Mouse (Mus musculus): ENCODE measurements at regions not wholly inside any gene's neighbourhood (a gene's known extent, or its start where the extent isn't known, plus 50 kb on each side); places are given as distances from the start of the nearest gene placed in this dataset.

- no peak for DNase-seq (ENCODE audit: extremely low spot score, low read depth, low spot score)
These were observed 828.7 kb upstream of the Adgrl2 start for GRCm38 (mm10) chr3:149819081-149819480.

- DNase-seq (ENCODE audit: extremely low spot score, low read depth, low spot score) = no peak
These were observed 820.7 kb upstream of the Adgrl2 start for GRCm38 (mm10) chr3:149811036-149811435.

- no peak for DNase-seq (ENCODE audit: extremely low spot score, low read depth, low spot score)
These were observed 815.0 kb upstream of the Adgrl2 start for GRCm38 (mm10) chr3:149805345-149805744.

DNA sequence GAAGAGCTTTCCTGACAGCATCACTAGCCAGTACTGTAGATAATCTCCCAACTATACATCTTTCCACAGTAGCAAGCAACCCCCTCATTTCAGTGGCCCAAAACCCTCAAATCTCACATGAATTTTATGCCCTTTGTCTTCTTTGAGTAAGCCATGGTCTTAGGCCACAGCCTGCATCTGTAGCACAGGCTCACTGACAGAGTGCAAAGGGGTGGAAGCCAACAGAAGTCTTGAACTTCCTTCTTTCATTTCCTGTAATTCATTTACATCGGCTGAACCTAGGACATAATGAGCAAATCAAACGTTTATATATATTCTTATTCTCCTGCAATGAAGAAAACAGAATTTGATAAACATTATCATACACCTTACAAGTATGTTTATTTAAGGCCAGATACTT, 805.8 kb upstream of the Adgrl2 start:
- no peak for DNase-seq (ENCODE audit: extremely low spot score, low read depth, low spot score)

GRCm38 (mm10) chr3:149791593-149791992, 801.2 kb upstream of the Adgrl2 start:
- no peak for DNase-seq (ENCODE audit: extremely low spot score, low read depth, low spot score)

GRCm38 (mm10) chr3:149786096-149786495, 795.7 kb upstream of the Adgrl2 start:
- DNase-seq (ENCODE audit: extremely low spot score, low read depth, low spot score) = no peak

- DNase-seq (ENCODE audit: extremely low spot score, low read depth, low spot score) = no peak
These were observed 793.7 kb upstream of the Adgrl2 start for GRCm38 (mm10) chr3:149783903-149784608.

DNA sequence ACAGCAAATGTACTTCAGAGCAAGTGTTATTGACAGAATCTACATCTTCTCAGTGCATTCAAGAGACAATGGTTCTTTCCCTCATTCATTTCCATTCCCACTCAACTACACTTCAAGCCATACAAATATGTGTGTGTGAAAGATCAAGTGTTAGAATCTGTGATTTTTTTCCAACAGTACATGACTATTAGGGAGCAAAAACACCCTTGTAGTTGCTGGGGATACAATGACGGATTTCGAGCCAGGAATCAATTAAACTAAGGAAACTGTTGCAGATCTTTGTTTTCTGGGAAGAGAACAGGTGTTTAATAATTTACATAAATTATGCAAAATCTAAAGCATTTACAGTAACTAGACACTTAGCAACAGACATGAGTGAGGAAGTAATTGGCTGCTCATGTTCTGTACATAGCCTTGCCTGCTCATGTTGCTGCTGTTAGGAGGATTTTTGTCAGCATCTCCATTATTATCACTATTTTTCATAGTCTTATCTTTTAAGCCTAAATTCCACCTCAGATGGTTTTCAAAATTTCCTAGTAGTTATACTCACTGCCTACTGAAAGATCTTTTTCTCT, 777.6 kb upstream of the Adgrl2 start:
- DNase-seq (ENCODE audit: extremely low spot score, low read depth, low spot score) = no peak

GRCm38 (mm10) chr3:149761245-149761644, 770.9 kb upstream of the Adgrl2 start:
- peak; percentile 60 for DNase-seq (ENCODE audit: extremely low spot score, low read depth, low spot score)

DNA sequence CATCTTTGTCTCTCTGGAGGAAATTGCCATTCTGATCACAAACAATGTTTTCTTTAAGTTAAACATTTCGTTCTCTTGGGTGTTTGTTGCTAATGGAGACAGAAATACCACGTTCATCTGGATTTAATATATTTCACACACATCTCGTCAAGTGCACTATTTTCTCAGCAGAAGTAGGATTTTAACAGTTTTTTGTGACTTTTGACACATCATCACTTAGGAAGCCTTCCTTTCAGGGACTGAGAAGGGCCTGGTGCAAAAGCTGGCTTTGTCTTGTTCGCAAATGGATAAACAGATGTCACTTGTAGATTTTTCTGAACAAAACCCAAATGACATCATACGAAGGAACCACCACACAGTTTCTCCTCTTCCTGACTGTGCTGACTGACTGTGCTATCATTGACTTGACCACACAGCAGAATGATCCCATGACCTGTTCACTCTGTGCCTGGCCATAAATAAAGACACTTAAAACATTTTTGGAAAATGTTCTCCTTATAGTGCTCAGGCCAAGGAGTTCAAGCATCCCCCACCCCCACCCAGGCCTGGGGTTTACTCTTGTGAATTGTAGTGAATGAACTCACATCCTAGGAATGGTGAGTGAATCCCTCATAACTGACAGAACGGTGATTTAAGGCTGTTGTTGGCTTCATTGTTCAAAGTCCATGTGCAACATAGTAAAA, 767.7 kb upstream of the Adgrl2 start:
- no peak for DNase-seq (ENCODE audit: extremely low spot score, low read depth, low spot score)

DNA sequence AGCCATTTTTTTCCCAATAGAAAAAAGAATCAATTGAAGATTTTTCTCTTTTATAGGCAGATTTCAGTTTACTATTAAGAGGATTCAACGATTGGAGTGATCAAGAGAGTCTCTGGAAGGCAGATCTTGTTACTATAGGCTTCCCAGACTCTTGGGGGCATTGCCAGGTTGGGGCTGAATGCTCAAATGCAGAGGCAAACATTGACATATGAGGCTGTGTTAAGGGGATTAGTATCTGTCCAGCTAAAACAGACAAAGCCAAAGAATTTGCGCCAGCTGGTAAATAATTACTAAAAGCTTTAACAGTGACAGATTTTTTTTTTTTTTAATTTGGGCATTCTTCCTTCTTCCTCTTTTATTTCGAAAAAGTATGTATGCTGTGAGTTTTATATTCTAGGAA, 745.7 kb upstream of the Adgrl2 start:
- DNase-seq (ENCODE audit: extremely low spot score, low read depth, low spot score) = no peak

DNA sequence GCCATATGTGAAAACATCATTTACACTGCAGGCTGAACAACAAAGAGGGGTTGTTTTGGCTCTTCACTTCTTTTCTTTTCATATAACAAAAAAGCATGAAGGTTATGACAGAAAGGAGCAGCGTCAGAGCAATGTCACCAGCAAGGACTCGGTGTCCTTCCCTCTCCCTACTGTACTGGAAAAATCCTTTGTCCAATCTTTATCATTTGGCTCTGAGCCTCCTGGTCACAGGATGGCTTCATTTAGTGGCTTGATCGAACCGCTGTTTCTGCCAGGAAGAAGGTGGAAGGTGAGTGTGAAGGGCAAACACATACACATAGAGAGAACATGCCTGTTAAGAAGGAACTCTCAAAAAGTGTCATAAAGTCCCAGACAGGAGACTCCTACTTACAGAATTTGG, 735.9 kb upstream of the Adgrl2 start:
- DNase-seq (ENCODE audit: extremely low spot score, low read depth, low spot score) = no peak

DNA sequence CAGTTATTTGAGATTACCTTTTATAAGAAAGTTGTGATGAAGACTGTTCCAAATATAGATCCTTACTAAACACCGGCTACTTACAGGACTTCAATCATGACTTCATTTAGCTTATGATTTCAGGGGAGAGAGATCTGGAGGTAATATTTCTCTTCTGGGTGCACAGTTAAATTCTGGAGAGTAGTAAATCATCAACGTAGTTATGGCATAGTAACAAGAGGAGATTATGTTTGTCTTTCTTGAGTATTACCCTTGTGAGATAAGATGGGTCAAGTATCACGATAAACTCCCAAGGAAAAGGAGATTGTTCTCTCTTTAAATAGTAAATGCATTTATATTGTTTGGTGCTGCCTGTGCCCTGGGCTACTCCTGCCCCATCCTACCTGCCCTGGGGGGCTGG, 734.5 kb upstream of the Adgrl2 start:
- no peak for DNase-seq (ENCODE audit: extremely low spot score, low read depth, low spot score)

- DNase-seq (ENCODE audit: extremely low spot score, low read depth, low spot score) = no peak
These were observed 731.5 kb upstream of the Adgrl2 start for GRCm38 (mm10) chr3:149721832-149722231.

DNA sequence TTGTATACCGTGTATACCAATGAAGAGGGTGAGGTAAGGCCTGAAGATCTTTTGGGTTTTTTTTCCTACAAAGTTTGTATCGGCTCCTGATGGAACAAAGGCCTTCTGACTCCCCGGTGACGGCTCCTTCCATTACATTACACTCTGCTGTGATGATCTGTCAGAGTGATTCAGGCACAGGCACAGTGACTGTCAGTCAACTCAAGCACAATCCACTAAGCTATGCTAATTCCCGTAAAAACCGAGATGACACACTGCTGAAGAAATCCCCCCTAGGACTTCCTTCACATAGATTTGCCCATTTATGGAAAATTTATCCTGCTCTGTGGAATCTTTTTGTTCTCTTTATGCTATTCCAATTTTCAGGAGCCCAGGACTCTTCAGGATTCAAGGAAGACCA, 730.0 kb upstream of the Adgrl2 start:
- no peak for DNase-seq (ENCODE audit: extremely low spot score, low read depth, low spot score)

GRCm38 (mm10) chr3:149705724-149706123, 715.4 kb upstream of the Adgrl2 start:
- no peak for DNase-seq (ENCODE audit: extremely low spot score, low read depth, low spot score)

- DNase-seq (ENCODE audit: extremely low spot score, low read depth, low spot score) = no peak
These were observed 715.0 kb upstream of the Adgrl2 start for GRCm38 (mm10) chr3:149705322-149705721.

DNA sequence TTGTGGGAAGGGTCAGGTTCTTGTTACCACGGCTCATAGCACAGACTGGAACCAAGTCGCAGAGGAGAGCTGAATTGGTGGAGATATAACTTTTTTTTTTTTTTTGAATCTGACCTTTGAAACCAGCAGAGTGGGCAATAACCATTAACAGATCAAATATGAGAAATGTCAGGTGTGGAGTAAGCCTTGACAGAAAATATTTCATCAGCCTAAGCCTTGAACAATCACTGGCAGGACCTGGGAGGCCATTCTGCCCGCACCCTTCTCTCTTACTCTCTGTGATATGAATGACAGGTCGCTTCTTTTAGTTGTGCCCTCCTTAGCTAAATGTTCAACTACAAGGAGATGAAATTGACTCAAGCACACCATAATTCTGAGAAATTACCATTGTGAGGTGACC, 714.1 kb upstream of the Adgrl2 start:
- DNase-seq (ENCODE audit: extremely low spot score, low read depth, low spot score) = no peak

DNA sequence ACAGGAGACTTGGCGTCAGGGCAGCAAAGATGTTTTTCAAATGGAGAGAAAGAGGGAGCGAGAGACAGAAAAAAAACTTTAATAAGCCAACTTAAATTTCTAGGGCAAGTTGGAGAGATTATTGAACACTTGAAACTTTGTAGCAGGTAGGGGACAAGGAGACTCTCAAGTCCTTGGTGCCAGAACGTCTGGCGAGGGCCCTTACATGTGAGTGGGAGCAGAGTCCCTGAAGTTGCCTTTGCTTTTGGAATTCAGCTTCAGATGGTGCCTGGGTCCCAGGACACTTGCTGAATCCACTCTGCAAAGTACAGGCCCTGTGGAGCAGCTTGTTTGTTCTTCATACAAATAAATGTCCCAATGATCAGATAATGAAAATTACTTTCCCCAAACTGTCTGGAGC, 693.2 kb upstream of the Adgrl2 start:
- no peak for DNase-seq (ENCODE audit: extremely low spot score, low read depth, low spot score)

GRCm38 (mm10) chr3:149682246-149682645, 691.9 kb upstream of the Adgrl2 start:
- no peak for DNase-seq (ENCODE audit: extremely low spot score, low read depth, low spot score)

- no peak for DNase-seq (ENCODE audit: extremely low spot score, low read depth, low spot score)
These were observed 683.6 kb upstream of the Adgrl2 start for GRCm38 (mm10) chr3:149673926-149674325.

GRCm38 (mm10) chr3:149664624-149665023, 674.3 kb upstream of the Adgrl2 start:
- no peak for DNase-seq (ENCODE audit: extremely low spot score, low read depth, low spot score)

Measured in hindlimb bud, embryonic 11.5 days (tissue).